Mouse (Mus musculus): Measurements from ENCODE around the gene Kif14.

DNA sequence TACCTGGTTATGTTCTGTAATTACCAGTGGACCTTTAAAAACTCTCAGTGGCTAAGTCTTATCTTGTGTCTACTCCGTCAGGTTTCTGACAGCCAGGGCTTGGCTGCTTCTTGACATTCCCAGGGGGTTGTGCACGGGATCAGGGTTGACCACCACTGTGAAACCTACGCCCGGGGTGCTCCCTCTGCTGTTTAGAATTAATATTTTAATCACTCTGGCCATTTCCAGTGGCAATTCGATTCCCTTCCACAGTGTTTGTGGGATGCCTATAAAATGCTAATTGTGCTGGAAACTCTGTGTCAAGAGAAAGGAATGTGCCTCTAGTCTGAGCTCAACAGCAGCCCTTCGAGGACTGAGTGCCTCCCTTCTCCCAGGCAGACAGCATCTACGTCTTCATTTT is 89.7 kb downstream of the Kif14 start:
- TF ChIP-seq CTCF (IDR thresholded peaks at IDR 0.05) = peak; percentile 46
- TF ChIP-seq EP300 (IDR thresholded peaks at IDR 0.05; ENCODE audit: insufficient read depth, low read depth, low read length) = no peak
- no peak for TF ChIP-seq POLR2A (IDR thresholded peaks at IDR 0.05; ENCODE audit: insufficient read depth, low read depth, low read length)

Data from heart, adult 2 months (tissue).